Mouse (Mus musculus): ENCODE data around the gene Dgkg.

- TF ChIP-seq CTCF (IDR thresholded peaks at IDR 0.05; ENCODE audit: low read depth, low read length) (no peak), POLR2A (IDR thresholded peaks at IDR 0.05; ENCODE audit: borderline replicate concordance, low read depth, low read length) (no peak)
Observed at GRCm38 (mm10) chr16:22585523-22585922, 71.5 kb downstream of the Dgkg start.
